Mouse (Mus musculus): Measurements from ENCODE around the gene Slc38a4.

DNA sequence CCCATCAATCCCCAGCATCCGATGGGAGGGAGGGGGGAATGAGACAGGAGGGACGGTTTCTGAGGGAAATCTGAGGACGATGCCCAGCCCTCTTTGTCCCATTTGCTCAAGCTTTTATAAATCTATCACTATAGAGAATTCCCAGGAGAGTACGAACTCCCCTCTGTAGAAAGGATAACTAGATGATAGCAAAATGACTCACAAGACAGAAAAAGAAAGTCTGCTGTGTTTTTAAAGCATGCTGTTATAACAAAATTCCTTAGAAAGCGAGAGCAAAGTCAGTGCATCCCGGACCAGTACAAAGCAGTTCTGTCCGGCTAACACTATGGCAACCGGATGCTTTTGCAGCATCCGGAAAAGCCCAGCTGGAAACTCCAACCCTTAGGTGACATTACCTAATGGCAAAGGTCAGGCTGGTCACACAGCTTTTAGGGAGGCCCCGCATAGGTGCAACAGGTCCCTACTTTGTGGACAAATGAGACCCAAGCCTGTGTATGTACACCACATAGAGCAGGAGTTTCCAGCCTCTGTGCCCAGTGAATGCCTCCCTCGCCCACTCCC, 6.4 kb downstream of the Slc38a4 start:
- TF ChIP-seq CTCF (IDR thresholded peaks at IDR 0.05; ENCODE audit: low read depth) (no peak), EP300 (IDR thresholded peaks at IDR 0.05; ENCODE audit: low read depth) (no peak)

Data from heart, postnatal 0 days (tissue).